Mouse (Mus musculus) stomach, embryonic 16.5 days (tissue): ENCODE measurements around the gene Eif4h. TPM values are rescaled to one million over a fixed set of nuclear protein-coding genes. Genes with fewer than 3 reads are reported as not detected.

Experiments
- ATAC-seq: fragments of 200-750 bp; cut with Nextera tagmentation; 2 replicates; pipeline ENCODE4 v1.8.0; 2017; ENCODE audit warnings: moderate number of reproducible peaks, moderate TSS enrichment; ENCODE audit not compliant: insufficient read depth, low FRiP score
- H3K27ac ChIP-seq: fragments of 300-500 bp; sonication (generic); 2 replicates; pipeline ENCODE4 v1.5.1; 2014; ENCODE audit warnings: low read length
- H3K27me3 ChIP-seq: fragments of 300-500 bp; sonication (generic); 2 replicates; pipeline ENCODE4 v1.6.1; 2014; ENCODE audit warnings: low read length, control low read depth, mixed read lengths; ENCODE audit not compliant: control insufficient read depth, insufficient read depth
- H3K36me3 ChIP-seq: fragments of 300-500 bp; sonication (generic); 2 replicates; pipeline ENCODE4 v1.6.1; 2014; ENCODE audit warnings: low read length; ENCODE audit not compliant: control insufficient read depth, insufficient read depth
- H3K4me1 ChIP-seq: fragments of 300-500 bp; sonication (generic); 2 replicates; pipeline ENCODE4 v1.6.1; 2014; ENCODE audit warnings: low read length, control low read depth, mixed read lengths; ENCODE audit not compliant: control insufficient read depth, insufficient read depth
- H3K4me2 ChIP-seq: fragments of 300-500 bp; sonication (generic); 2 replicates; pipeline ENCODE4 v1.6.1; 2014; ENCODE audit warnings: low read depth, low read length, mixed read lengths
- H3K4me3 ChIP-seq: fragments of 300-500 bp; sonication (generic); replicated peaks from 2 replicates; pipeline ENCODE4 v1.5.1; 2014; ENCODE audit warnings: mild to moderate bottlenecking, low read length
- H3K9ac ChIP-seq: fragments of 300-500 bp; sonication (generic); 2 replicates; pipeline ENCODE4 v1.6.1; 2014; ENCODE audit warnings: low read length
- H3K9me3 ChIP-seq: fragments of 300-500 bp; sonication (generic); replicated peaks from 2 replicates; pipeline ENCODE4 v1.6.1; 2016; ENCODE audit warnings: low read length, control low read depth; ENCODE audit not compliant: control insufficient read depth
- WGBS: fragments of 180-500 bp; shearing (Covaris S2); extraction: QIAGEN DNeasy Blood & Tissue Kit; methylation state at CpG from one replicate; pipeline ENCODE4 v1.1.7; 2014; 5-methylcytosine and 5-hydroxymethylcytosine counted together
- microRNA-seq: library from miRNA; unstranded; fragments of <30 nt; microRNA quantifications from one replicate; pipeline ENCODE4, GENCODE M21; 2016
- polyA plus RNA-seq: library from polyadenylated mRNA; unstranded; fragments of >200 nt; fragmentation: Nextera tagmentation; extraction: Ambion mirVana; gene quantifications from 2 replicates; pipeline ENCODE4 v1.2.1, GENCODE M21; 2015

Gene Eif4h
- polyA plus RNA-seq, 1 experiment from 2014 or later = 378 TPM

DNA sequence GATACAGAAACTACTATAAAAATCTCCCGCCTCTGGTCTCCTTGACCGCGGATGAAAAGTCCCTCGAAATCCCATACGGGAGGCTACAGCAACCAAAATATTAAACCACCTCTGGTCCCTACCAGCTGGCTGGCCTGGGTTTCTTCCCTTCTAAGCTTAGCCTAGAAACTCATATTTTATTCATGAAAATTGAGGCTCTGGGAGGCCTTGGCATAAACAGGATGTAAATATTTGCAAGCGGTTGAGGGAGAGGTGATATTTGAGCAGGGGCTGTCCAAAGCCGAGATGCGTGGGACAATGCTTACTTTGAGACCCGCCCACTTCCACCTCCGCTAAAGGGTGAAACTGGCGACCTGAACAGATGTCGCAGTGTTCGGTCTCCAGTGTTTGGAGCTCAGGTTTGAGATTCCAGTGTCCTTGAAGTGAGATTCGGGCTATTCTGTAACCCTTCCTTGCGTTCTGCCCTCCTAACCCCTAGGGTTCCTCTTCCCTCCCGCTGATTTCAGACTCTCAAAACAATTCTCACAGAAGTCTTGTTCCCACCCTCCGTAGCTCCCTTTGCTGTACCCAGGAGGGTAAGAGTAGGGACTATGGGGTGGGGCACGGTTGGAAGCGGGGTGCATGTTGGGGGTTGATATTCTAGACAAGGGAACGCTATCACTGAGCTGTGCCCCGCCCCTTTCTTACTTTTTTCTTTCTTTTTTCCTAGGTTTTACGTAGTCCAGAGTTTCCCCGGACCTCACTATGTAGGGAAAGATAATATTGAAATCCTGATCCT is 67.4 kb downstream of the Eif4h start:
- ATAC-seq = peak; percentile 68

More for the DNA sequence above, 67.4 kb downstream of the Eif4h start:
- Histone ChIP-seq H3K4me2 (peak overlapping the region; percentile 90), H3K4me1 (peaks cover 3% of the 10 kb centered on the region), H3K9me3 (no peaks in the 10 kb centered on the region), H3K9ac (peak overlapping the region; percentile 62), H3K27ac (peak overlapping the region; percentile 88), H3K27me3 (no peaks in the 10 kb centered on the region), H3K36me3 (no peaks in the 10 kb centered on the region), H3K4me3 (peak overlapping the region; percentile 58)
- WGBS = under 1% methylated on average over 23 of the region's 23 CpGs

Small RNA genes within 50 kb of the gene (microRNA-seq; reads per million reads assigned to microRNA genes)
- gene Mir7228 = not detected

Other genes starting within 250 kb of the Eif4h start
- 70.5 and 75.0 TPM in 2 replicates for gene Gtf2ird1, start 182.8 kb downstream of the Eif4h start, polyA plus RNA-seq
- gene Clip2, start 87.1 kb downstream of the Eif4h start, polyA plus RNA-seq = 2.9 and 3.5 TPM in 2 replicates
- 0.10 TPM in 1 of 2 replicates, not detected in the other for gene Syna, start 79.3 kb downstream of the Eif4h start, polyA plus RNA-seq
- gene Rfc2, start 58.1 kb downstream of the Eif4h start, polyA plus RNA-seq = 197 and 214 TPM in 2 replicates
- 3.4 and 3.5 TPM in 2 replicates for gene Lat2, start 24.5 kb downstream of the Eif4h start, polyA plus RNA-seq
- 3.7 and 4.1 TPM in 2 replicates for gene Limk1, start 49.1 kb upstream of the Eif4h start, polyA plus RNA-seq
- 93.7 and 97.0 TPM in 2 replicates for gene Eln, start 107.8 kb upstream of the Eif4h start, polyA plus RNA-seq